Mouse (Mus musculus) left cerebral cortex, postnatal 25 days (tissue): ENCODE results near the gene Eps15l1. TPM values are rescaled to one million over a fixed set of nuclear protein-coding genes. Genes with fewer than 3 reads are reported as not detected.

Source experiments
- DNase-seq, 2 experiments: peaks; one replicate each; pipeline ENCODE4 v3.0.0; 2022; ENCODE audit warnings: low spot score in 2 of 2, mixed read lengths in 1 of 2
- intact Hi-C: fragments of 180-260 bp; cut with DNase I; formaldehyde crosslinking; loops from one replicate; pipeline ENCODE4 v1.15.1; 2025
- total RNA-seq, 2 experiments: library from RNA; stranded (reverse); gene quantifications; 2 replicates each; pipeline ENCODE4 v1.2.3; 2021

Eps15l1 gene
- 10 to 100 TPM; 59.9 to 72.1 TPM for total RNA-seq

DNA sequence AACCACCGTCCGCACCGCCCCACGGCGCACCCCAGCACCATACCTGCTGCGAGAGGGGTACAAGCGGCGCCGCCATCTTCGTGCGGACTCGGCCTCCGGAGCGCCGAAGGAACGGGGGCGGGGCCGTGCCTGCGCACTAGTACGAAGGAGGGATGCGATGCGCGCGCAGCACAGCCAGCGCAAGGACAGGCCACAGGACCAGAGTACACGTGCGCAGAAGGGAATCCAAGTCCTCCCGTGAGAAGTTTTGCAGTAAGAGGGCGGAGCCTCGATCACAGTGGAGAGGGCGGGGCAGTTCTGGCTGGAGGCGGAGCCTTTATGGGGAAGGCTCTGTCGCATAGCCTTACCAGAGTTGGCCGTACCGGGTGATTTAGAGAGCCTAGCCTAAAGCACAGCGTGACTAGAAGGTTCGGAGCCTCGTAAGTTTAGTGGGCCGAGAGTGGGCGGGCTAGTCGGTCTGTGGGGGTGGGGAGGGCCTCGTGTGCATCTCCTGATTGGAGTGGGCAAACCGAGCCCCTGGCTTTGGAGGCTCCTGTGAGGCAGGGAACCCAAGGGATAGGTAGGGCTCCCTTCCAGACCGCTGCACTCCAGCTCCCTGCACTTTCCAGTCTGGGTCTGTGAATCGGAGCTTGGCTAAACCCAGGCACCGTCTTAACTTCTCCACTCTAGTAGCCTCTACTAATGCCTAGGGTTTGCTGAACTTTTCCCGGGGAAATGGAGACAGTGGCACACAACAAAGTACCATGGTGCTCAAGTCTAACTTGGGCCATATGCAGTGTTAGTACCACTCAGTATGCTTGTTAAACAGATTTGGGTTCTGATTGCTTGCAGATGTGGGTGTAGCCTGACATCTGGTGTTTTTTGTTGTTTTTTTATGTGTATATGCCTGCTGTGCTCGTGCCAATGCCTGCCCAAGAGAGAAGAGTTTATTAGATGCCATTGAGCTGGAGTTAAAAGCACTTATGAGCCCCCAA is at the start of gene Eps15l1:
Eps15l1 (minus strand) TSS at position 99 of the 974 bp plus-strand sequence.
- DNase-seq = peak; percentile 99 to 100
- intact Hi-C loops = no loop called here

DNA sequence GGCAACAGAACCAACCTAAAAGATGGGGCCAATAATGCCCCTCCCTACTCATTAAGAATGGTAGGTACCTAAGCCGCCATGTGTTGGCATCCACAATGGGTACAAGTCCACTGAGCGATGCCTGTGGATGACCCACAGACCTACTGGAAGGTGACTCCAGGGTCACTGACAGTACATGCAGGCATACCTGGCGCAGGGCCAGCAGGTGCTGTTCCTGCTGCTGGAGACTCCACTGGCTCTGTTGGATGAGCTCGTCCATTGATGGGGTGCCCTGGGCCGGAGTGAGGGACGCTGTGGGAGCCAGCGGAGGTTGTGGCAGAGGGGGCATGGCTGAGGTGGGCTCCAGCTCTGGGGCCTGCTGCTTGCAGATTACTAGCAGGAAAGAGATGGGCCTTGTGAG is 49.4 kb upstream of the Eps15l1 start:
- no peak for DNase-seq
- intact Hi-C loops = no loop called here

DNA sequence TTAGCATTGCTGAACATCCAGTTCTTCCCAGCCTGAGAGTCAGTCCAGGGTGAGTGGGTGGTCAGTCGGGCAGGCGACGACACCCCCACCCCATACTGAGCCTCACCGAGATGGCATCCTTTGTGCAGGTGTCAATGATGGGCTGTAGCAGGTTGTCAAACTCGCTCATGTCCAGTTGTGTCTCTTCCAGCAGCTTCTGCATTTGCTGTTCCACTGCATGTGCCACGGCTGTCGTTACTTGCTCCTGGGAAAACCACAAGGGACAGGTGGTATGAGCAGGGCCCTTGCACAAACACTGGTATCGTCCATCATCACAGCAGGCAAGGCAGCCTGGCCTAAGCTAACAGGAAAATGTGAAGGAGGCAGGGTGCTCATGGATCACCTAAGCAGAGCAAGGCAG is 48.7 kb upstream of the Eps15l1 start:
- intact Hi-C loops = no loop called here
- no peak for DNase-seq

DNA sequence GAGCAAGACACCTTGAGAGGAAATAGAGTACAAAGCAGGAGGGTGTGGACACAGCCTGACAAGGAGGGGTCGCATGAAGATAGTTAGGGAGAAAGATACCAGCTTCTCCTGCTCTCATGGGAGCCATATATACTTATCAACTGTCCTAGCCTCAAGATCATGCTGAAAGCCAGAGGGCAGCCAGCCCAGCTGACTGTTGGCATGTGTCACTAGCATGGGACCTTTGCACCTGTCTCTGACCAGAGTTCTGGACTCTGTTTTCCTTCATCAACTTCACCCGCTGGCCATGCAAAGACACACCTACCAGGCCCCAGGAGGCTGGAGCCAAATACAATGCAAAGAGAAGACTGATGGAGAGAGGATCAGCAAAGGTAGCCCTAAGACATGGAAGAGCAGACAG is 48.0 kb upstream of the Eps15l1 start:
- no peak for DNase-seq
- intact Hi-C loops = no loop called here

- no peak for DNase-seq
- intact Hi-C loops = no loop called here
Observed at GRCm38 (mm10) chr8:72464211-72464610, 43.0 kb upstream of the Eps15l1 start.

DNA sequence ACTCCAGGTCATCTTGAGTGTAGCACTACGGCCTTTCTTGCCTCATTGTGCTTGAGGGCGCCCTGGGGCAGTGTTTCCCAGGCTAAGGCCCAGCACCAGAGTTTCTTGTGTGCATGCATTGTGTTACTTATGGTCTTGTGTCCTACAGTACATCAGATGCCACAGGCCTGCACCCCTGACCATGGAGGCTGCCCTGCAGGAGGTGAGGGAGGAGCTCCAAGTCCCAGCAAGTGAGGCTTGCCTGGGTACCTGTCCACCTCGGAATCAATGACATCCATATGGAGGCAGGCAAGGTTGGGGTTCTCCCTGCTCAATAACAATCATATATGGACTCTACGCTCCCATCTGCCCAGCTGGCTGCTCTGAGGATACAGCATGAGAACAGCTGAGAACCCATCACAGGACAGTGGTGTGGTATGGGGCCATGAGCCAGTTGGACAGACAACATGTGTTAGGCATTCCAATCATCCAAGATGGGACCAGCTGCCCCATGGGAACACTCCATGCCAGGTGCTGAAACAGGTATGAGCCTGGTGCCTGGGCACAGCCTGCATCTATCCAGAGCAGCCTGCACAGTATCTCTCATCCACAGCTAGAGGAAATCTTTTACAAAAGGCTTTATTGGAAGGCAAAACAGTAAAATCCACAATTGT is 38.7 kb upstream of the Eps15l1 start:
- intact Hi-C loops = no loop called here
- no peak for DNase-seq

DNA sequence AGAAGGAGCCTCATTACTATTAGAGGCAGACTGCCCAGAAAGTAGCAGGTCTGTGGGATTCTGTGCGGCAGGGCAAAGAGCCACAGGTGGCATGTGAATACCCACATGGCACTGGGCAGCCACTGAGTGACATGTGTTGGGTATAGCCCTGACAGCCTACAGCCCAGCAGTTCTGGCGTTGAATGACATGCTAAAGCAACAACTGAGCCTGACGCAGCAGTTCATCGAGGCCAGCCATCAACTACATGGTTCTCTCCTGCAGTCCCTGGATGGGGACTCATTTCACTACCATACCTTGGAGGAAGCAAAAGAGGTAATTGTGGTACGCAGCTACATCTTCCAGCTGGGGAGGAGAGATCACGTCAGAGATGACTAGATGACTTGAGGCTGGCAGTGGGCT is 37.2 kb upstream of the Eps15l1 start:
- DNase-seq = no peak
- intact Hi-C loops = no loop called here

DNA sequence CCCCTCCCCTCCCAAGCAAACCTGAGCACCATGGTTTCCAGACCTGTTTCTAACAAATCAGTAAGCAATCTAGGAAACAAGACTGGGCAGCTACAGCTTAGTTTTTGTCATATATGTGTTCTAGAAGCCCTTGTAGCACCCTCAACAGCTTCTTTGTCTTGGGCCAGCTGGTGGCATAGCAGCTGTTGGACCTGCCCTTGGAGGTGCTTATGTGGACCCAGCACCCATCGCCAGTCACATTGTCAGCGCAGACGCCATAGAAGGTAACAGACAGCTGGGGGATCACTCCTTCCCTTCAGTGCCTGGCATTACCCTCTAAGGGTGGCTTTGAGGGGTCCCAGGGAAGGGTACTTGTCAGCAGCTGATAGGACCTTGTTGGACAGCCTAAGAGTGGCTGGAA is 36.5 kb upstream of the Eps15l1 start:
- intact Hi-C loops = no loop called here
- no peak for DNase-seq

- intact Hi-C loops = no loop called here
- no peak for DNase-seq
Observed at GRCm38 (mm10) chr8:72455317-72455716, 34.1 kb upstream of the Eps15l1 start.

DNA sequence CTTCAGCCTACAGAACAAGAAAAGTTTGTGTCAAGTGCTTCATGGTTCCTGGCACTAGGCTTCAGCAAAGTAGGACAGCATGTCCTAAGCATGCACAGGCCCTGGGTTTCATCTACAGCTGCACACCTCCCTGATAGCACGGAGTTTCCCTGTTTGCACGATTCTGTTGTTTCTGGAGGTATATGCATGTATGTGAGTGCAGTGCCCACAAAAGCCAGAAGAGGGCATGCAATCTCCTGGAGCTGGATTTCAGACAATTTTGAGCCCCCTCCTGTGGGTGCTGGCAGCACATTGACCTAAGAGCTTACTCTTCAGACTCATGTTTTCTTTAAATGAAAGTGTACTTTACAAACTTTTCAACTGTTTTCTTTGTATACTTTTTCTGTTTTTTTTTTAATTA is 32.6 kb upstream of the Eps15l1 start:
- DNase-seq = no peak
- intact Hi-C loops = no loop called here

DNA sequence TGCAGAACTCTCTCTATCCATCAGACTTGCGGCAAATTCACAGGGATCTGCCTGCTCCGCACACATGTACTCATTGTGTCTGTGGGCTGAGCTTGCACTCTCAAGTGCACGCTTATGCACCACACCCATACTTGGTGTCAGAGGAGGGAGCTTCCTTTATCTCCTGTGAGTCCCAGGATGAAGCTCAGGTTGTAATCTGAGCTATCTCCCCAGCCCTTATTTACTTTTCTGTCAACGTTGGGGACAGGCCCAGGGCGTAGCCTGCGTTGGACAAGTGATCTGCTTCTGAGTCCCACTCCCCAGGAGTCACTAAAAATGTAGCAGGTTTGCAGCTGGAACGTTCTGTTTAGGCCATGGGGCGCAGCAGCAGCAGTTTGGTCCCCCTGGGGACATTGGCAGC is 30.3 kb upstream of the Eps15l1 start:
- no peak for DNase-seq
- intact Hi-C loops = no loop called here

GRCm38 (mm10) chr8:72445071-72445470 is 23.8 kb upstream of the Eps15l1 start:
- intact Hi-C loops = no loop called here
- no peak for DNase-seq

GRCm38 (mm10) chr8:72443994-72444350 is 22.7 kb upstream of the Eps15l1 start:
- no peak for DNase-seq
- intact Hi-C loops = no loop called here

DNA sequence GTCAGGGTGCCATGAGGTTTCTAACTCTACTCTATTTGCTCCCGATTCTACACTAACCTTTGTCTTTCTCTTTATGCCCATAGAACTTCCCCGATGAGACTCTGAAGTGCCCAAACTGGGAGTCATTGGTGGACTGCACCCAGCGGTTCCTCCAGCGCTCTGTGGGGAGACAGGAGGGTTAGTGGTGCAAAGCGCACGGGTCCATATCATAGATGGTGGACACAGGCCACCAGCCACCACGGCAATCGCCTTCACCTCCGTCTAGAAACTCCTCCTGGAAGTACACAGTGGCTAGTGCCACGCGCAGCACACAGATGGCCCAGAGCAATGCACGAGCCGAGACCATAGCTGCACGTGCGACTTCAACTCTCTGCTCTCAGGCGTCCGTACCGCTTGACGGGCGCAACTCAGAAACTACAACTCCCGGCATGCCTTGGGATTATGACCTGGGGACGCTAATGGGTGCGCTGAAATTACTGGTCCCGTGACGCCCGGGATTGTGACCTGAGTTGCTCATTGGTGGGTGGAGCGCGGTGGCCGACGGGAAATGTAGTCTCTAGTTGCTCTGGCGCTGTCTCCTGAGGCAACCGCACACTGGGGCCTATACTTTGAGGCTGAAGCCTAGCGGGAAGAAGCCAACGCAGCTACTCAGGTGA is 22.2 kb upstream of the Eps15l1 start, which contains the start of the genes Calr3 and 1700030K09Rik:
Calr3 (minus strand) TSS at position 533 of the 656 bp plus-strand sequence.
1700030K09Rik (plus strand) TSS at position 543 of the 656 bp plus-strand sequence.
- intact Hi-C loops = no loop called here

DNA sequence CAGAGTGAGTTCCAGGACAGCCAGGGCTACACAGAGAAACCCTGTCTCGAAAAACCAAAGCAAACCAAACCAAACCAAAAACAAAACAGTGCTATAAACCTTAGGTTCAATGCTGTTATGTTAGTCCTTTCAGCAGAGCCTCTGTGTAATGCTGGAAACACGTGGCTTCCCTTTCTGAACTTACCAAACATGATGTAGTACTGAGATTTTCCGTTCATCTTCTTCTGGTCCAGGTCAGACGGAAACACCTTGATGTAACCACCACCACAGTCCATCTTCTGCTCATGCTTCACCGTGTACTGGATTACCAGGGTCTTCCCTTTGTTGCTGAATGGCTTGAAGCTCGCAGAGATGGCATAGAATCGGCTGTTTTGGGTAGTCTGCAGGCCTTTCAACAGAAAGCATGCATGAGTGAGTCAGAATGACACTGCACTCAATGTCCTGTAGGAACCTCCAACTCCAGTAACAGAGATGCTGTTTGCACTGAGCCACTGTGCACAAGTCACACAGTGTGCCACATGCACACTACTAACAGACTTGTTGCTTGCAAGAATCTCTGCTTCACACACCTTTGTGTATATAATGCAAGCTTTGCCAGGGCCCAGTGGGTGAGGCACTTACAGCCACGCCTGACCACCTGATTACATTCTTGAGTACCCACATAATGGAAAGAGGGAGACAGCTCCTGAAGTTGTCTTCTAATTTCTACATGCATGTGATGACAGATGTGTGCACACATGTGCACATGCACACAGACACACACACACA is 17.2 kb upstream of the Eps15l1 start:
- intact Hi-C loops = no loop called here
- no peak for DNase-seq

More for the DNA sequence above, 22.2 kb upstream of the Eps15l1 start, which contains the start of the genes Calr3 and 1700030K09Rik:
- peak; percentile 99 to 100 for DNase-seq

DNA sequence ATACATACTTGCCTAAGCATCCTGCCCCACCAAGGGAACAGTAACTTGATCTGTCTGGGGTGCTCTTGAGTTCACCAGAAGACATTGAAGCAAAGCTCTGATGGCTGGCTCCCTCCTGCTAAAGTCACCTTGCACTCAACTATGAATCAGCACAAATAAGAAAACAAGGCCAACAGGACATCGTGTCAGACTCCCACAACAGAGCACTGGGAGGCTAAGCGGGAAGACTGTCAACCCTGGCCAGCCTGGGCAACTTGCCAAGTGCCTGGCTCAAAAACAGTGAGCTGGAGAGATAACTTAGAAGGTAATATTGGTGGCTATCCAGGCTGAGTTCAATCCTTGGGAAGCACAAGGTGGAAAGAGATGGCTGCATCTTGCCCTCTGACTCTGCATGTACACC is 13.7 kb upstream of the Eps15l1 start:
- intact Hi-C loops = no loop called here
- no peak for DNase-seq

- DNase-seq = no peak
- intact Hi-C loops = no loop called here
Observed at GRCm38 (mm10) chr8:72429676-72430075, 8.4 kb upstream of the Eps15l1 start.

DNA sequence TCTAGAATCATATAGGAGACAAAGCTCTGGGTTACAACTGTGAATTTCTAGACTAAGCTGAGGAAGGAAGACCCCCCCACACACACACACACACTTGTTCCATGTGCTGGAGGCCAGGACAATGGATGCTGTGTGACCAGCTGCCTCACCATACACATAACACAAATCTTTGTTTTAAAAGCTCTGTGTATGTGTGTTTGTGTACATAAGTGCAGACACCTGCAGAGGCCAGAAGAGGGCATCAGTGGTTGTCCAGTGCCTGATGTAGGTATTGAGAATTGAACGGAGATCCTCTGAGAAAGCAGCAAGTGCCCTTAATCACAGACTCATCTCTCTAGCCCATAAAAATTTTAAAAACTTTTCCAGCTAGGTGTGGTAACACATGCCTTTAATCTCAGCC is 1.7 kb upstream of the Eps15l1 start:
- DNase-seq = no peak
- intact Hi-C loops = no loop called here

DNA sequence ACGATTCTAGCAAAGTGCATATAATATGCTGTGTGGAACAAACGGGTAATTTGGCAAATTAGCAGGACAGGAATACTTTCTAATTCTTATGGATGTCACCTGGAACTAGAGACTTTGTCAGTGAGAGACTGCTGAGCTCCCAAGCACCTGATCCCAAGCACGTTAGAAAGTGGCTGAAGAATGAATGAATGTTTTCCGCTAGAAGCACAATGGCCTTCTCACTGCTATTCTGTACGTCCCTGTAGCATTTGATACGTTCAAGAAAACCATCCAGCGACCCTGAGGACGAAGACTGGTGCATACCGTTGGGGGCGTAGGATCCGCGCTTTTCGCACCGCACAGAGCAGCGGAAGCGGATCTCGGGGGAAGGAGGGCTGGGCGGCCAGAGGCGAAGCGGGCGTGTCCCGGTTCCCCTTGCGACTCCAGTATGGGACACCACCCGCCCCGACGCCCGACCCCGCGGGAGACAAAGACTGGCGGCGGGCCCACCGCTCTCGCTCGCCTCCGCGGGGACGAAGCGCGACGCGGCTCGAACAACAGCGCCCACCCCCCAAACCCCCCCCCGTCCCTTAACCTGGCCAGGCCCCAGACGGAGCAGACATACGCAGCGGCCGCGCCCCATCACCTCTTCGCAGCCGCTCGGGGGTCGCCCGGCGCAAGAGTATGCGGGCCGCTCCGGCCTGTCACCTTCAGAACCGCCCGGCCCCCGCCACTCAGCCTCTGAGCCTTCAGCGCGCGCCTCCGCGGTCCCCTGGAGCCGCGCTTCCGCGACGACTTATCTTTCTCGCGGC is 494 bp downstream of the Eps15l1 start:
- DNase-seq = peak; percentile 23 to 27
- intact Hi-C loops = no loop called here
